Mouse (Mus musculus): ENCODE data around the gene Bahcc1. TPM values are rescaled to one million over a fixed set of nuclear protein-coding genes. Genes with fewer than 3 reads are reported as not detected.

The Bahcc1 gene
- total RNA-seq, 1 experiment = 11.7 TPM

DNA sequence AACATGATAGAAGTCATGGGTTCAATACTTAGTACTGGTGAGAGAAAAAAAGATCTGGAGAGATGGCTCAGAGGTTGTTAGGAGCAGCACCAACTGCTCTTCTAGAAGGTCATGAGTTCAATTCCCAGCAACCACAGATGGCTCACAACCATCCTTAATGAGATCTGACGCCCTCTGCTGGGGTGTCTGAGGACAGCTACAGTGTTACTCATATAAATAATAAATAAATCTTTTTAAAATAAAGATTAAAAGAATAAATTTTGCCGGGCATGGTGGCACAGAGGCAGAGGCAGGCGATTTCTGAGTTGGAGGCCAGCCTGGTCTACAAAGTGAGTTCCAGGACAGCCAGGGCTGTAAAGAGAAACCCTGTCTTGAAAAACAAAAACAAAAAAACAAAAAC, 106.0 kb downstream of the Bahcc1 start:
- TF ChIP-seq ZC3H11A (IDR thresholded peaks at IDR 0.05; ENCODE audit: borderline replicate concordance, low read depth, low read length) = no peak
- no peak for TF ChIP-seq HCFC1 (IDR thresholded peaks at IDR 0.05; ENCODE audit: borderline replicate concordance, insufficient read depth, low read length)
- TF ChIP-seq CHD2 (IDR thresholded peaks at IDR 0.05; ENCODE audit: low read depth, low read length) = no peak
- no peak for TF ChIP-seq MAFK (IDR thresholded peaks at IDR 0.05; ENCODE audit: insufficient read depth, low read depth, low read length)
- no peaks in the 10 kb centered on the region for H3K36me3 ChIP-seq (ENCODE audit: control insufficient read depth, insufficient read depth, low read length, poor library complexity, severe bottlenecking)
- no peak overlapping the region for H3K27ac ChIP-seq (ENCODE audit: insufficient read depth, low read depth, low read length, poor library complexity, severe bottlenecking)

GRCm38 (mm10) chr11:120339978-120340513, 107.3 kb downstream of the Bahcc1 start:
- H3K27ac ChIP-seq (ENCODE audit: insufficient read depth, low read depth, low read length, poor library complexity, severe bottlenecking) = 0 out of 2 replicates have a peak overlapping the region, but pooled peaks have one; percentile 32
- no peak overlapping the region for H3K4me3 ChIP-seq (ENCODE audit: insufficient read depth in 1 of 2, low read depth in 1 of 2, low read length in 2 of 2, poor library complexity in 1 of 2, severe bottlenecking in 1 of 2)
- TF ChIP-seq MAFK (IDR thresholded peaks at IDR 0.05; ENCODE audit: insufficient read depth, low read depth, low read length) (no peak), ZNF384 (IDR thresholded peaks at IDR 0.05; ENCODE audit: low read depth, low read length) (no peak), ZC3H11A (IDR thresholded peaks at IDR 0.05; ENCODE audit: borderline replicate concordance, low read depth, low read length) (no peak), HCFC1 (IDR thresholded peaks at IDR 0.05; ENCODE audit: borderline replicate concordance, insufficient read depth, low read length) (no peak), CHD2 (IDR thresholded peaks at IDR 0.05; ENCODE audit: low read depth, low read length) (no peak)
- peaks cover 1% of the 10 kb centered on the region; the same call in 1 of the 2 replicates for H3K36me3 ChIP-seq (ENCODE audit: control insufficient read depth, insufficient read depth, low read length, poor library complexity, severe bottlenecking)
- H3K4me1 ChIP-seq (ENCODE audit: control insufficient read depth in 2 of 2, insufficient read depth in 2 of 2, low read length in 2 of 2, poor library complexity in 1 of 2) = peaks cover 0 to 8% of the 10 kb centered on the region in 2 experiments; a peak in 1 of 4 replicates
- DNase-seq (ENCODE audit: low read depth, low spot score) = no peak
- no peaks in the 10 kb centered on the region; the same call in 1 of the 2 replicates for H3K9me3 ChIP-seq (ENCODE audit: control insufficient read depth, insufficient read depth, low read depth, low read length)
- no peak overlapping the region for H3K9ac ChIP-seq (ENCODE audit: insufficient read depth, low read depth, low read length, poor library complexity, severe bottlenecking)
- in situ Hi-C loops (cut with MboI; ENCODE audit: low sequenced_read_pairs in 2 of 2, unreplicated experiment in 2 of 2) = no loop called here

More for the DNA sequence above, 106.0 kb downstream of the Bahcc1 start:
- DNase-seq (ENCODE audit: low read depth, low spot score) = no peak
- H3K4me3 ChIP-seq (ENCODE audit: insufficient read depth in 1 of 2, low read depth in 1 of 2, low read length in 2 of 2, poor library complexity in 1 of 2, severe bottlenecking in 1 of 2) = no peak overlapping the region
- in situ Hi-C loops (cut with MboI; ENCODE audit: low sequenced_read_pairs in 2 of 2, unreplicated experiment in 2 of 2) = no loop called here
- peaks cover 0 to 8% of the 10 kb centered on the region in 2 experiments; a peak in 1 of 4 replicates for H3K4me1 ChIP-seq (ENCODE audit: control insufficient read depth in 2 of 2, insufficient read depth in 2 of 2, low read length in 2 of 2, poor library complexity in 1 of 2)
- no peak overlapping the region for H3K9ac ChIP-seq (ENCODE audit: insufficient read depth, low read depth, low read length, poor library complexity, severe bottlenecking)
- no peaks in the 10 kb centered on the region; the same call in 1 of the 2 replicates for H3K9me3 ChIP-seq (ENCODE audit: control insufficient read depth, insufficient read depth, low read depth, low read length)

- H3K4me1 ChIP-seq (ENCODE audit: control insufficient read depth in 2 of 2, insufficient read depth in 2 of 2, low read length in 2 of 2, poor library complexity in 1 of 2) = peaks cover 0 to 8% of the 10 kb centered on the region in 2 experiments; a peak in 1 of 4 replicates
- H3K4me3 ChIP-seq (ENCODE audit: insufficient read depth in 1 of 2, low read depth in 1 of 2, low read length in 2 of 2, poor library complexity in 1 of 2, severe bottlenecking in 1 of 2) = no peak overlapping the region
- in situ Hi-C loops (cut with MboI; ENCODE audit: low sequenced_read_pairs in 2 of 2, unreplicated experiment in 2 of 2) = no loop called here
- no peak overlapping the region for H3K9ac ChIP-seq (ENCODE audit: insufficient read depth, low read depth, low read length, poor library complexity, severe bottlenecking)
- no peaks in the 10 kb centered on the region for H3K9me3 ChIP-seq (ENCODE audit: control insufficient read depth, insufficient read depth, low read depth, low read length)
- H3K27ac ChIP-seq (ENCODE audit: insufficient read depth, low read depth, low read length, poor library complexity, severe bottlenecking) = no peak overlapping the region
- TF ChIP-seq ZC3H11A (IDR thresholded peaks at IDR 0.05; ENCODE audit: borderline replicate concordance, low read depth, low read length) (no peak), CHD2 (IDR thresholded peaks at IDR 0.05; ENCODE audit: low read depth, low read length) (no peak), HCFC1 (IDR thresholded peaks at IDR 0.05; ENCODE audit: borderline replicate concordance, insufficient read depth, low read length) (no peak), ZNF384 (IDR thresholded peaks at IDR 0.05; ENCODE audit: low read depth, low read length) (no peak), MAFK (IDR thresholded peaks at IDR 0.05; ENCODE audit: insufficient read depth, low read depth, low read length) (no peak)
- H3K36me3 ChIP-seq (ENCODE audit: control insufficient read depth, insufficient read depth, low read length, poor library complexity, severe bottlenecking) = peaks cover 10% of the 10 kb centered on the region
- DNase-seq (ENCODE audit: low read depth, low spot score) = no peak
Measured at GRCm38 (mm10) chr11:120341661-120342060, 108.9 kb downstream of the Bahcc1 start.

Other genes starting within 250 kb of the Bahcc1 start
- gene Aatk, start 185.8 kb upstream of the Bahcc1 start, total RNA-seq (2012; rRNA removed) = 1.2 and 2.2 TPM in 2 replicates
- 24.0 and 43.4 TPM in 2 replicates for gene Cep131, start 146.1 kb upstream of the Bahcc1 start, total RNA-seq (2012; rRNA removed)
- 26.5 and 37.1 TPM in 2 replicates for gene Tepsin, start 134.2 kb upstream of the Bahcc1 start, total RNA-seq (2012; rRNA removed)
- 48.8 and 49.3 TPM in 2 replicates for gene Ndufaf8, start 134.0 kb upstream of the Bahcc1 start, total RNA-seq (2012; rRNA removed)
- gene Slc38a10, start 81.6 kb upstream of the Bahcc1 start, total RNA-seq (2012; rRNA removed) = 146 and 216 TPM in 2 replicates
- gene Actg1, start 115.6 kb downstream of the Bahcc1 start, total RNA-seq (2012; rRNA removed) = 1,716 and 2,367 TPM in 2 replicates
- gene Fscn2, start 128.6 kb downstream of the Bahcc1 start, total RNA-seq (2012; rRNA removed) = 0.31 and 0.42 TPM in 2 replicates
- 27.2 and 30.0 TPM in 2 replicates for gene Faap100, start 145.8 kb downstream of the Bahcc1 start, total RNA-seq (2012; rRNA removed)
- 35.6 and 57.7 TPM in 2 replicates for gene Nploc4, start 204.8 kb downstream of the Bahcc1 start, total RNA-seq (2012; rRNA removed)
- gene Tspan10, start 209.7 kb downstream of the Bahcc1 start, total RNA-seq (2012; rRNA removed) = not detected in 2 replicates
- gene Pde6g, start 220.6 kb downstream of the Bahcc1 start, total RNA-seq (2012; rRNA removed) = not detected in 2 replicates
- 2.9 and 4.1 TPM in 2 replicates for gene Oxld1, start 225.1 kb downstream of the Bahcc1 start, total RNA-seq (2012; rRNA removed)
- 24.6 and 27.4 TPM in 2 replicates for gene Ccdc137, start 225.2 kb downstream of the Bahcc1 start, total RNA-seq (2012; rRNA removed)
- gene Arl16, start 234.7 kb downstream of the Bahcc1 start, total RNA-seq (2012; rRNA removed) = 15.3 and 21.2 TPM in 2 replicates

All from ES-E14 (cell line).